ENCODE assay signal across 9 mouse cellular contexts in genomic region chr1:139438373-139438772, GRCm38 (mm10). TPM values are rescaled to one million over a fixed set of nuclear protein-coding genes. Genes with fewer than 3 reads are reported as not detected.
DNase-seq lines count a peak whose midpoint lies in the region; ATAC-seq and TF ChIP-seq lines count a peak whose summit lies in the region.
"Had no signal": no experiment of that assay in that cellular context is flagged by ENCODE, and none has a peak within 500 bp of the region (broad histone marks: within the 10 kb centered on the region; RNA-seq: fewer than 3 reads in every experiment).

No protein-coding gene starts in this region.

- no peak overlapping the region for H3K4me2 ChIP-seq in forebrain, embryonic 12.5 days
- no peak overlapping the region for H3K4me2 ChIP-seq in liver, embryonic 11.5 days
- H3K4me2 ChIP-seq: limb, embryonic 15.5 days had no signal

- H3K4me3 ChIP-seq in layer of hippocampus, adult 2 months: no peak overlapping the region
- H3K4me3 ChIP-seq in forebrain, embryonic 12.5 days (replicated peaks): no peak overlapping the region
- no peak overlapping the region for H3K4me3 ChIP-seq in liver, embryonic 11.5 days (ENCODE audit: low read depth, low read length)
- H3K4me3 ChIP-seq: limb, embryonic 15.5 days had no signal

- H3K9ac ChIP-seq in forebrain, embryonic 12.5 days: no peak overlapping the region
- no peak overlapping the region for H3K9ac ChIP-seq in liver, embryonic 11.5 days (ENCODE audit: low read depth, low read length)
- H3K9ac ChIP-seq: limb, embryonic 15.5 days had no signal

- no peak for DNase-seq in layer of hippocampus, adult 2 months (ENCODE audit: low spot score in 2 of 2)
- DNase-seq in layer of hippocampus, postnatal 36 days: no peak
- peak; percentile 76 for DNase-seq in MN1 (ENCODE audit: low spot score)
- no peak for DNase-seq in liver, embryonic 11.5 days (ENCODE audit: low spot score)
- peak; percentile 45 for DNase-seq in thymus, postnatal 0 days (ENCODE audit: low spot score)
- DNase-seq in layer of hippocampus, postnatal 10 days (ENCODE audit: low spot score in 2 of 2): no peak
- DNase-seq in cerebellum, adult 8-10 months: no peak

- H3K4me1 ChIP-seq in forebrain, embryonic 12.5 days: no peaks in the 10 kb centered on the region
- no peaks in the 10 kb centered on the region for H3K4me1 ChIP-seq in liver, embryonic 11.5 days (replicated peaks; ENCODE audit: control insufficient read depth, insufficient read depth, low read length)
- H3K4me1 ChIP-seq: limb, embryonic 15.5 days had no signal

- no peaks in the 10 kb centered on the region for H3K9me3 ChIP-seq in forebrain, embryonic 12.5 days
- H3K9me3 ChIP-seq in liver, embryonic 11.5 days (ENCODE audit: control insufficient read depth, low read length): no peaks in the 10 kb centered on the region
- H3K9me3 ChIP-seq: limb, embryonic 15.5 days had no signal

- H3K27me3 ChIP-seq in forebrain, embryonic 12.5 days: no peaks in the 10 kb centered on the region
- no peaks in the 10 kb centered on the region for H3K27me3 ChIP-seq in liver, embryonic 11.5 days (replicated peaks; ENCODE audit: control insufficient read depth, insufficient read depth, low read length)
- H3K27me3 ChIP-seq: limb, embryonic 15.5 days had no signal

- H3K36me3 ChIP-seq in forebrain, embryonic 12.5 days (replicated peaks): peaks cover 50% of the 10 kb centered on the region
- H3K36me3 ChIP-seq in liver, embryonic 11.5 days (ENCODE audit: control insufficient read depth, insufficient read depth, low read length): peaks cover 12% of the 10 kb centered on the region; the same call in 1 of the 2 replicates

- H3K27ac ChIP-seq in layer of hippocampus, adult 2 months: no peak overlapping the region
- H3K27ac ChIP-seq in forebrain, embryonic 12.5 days: no peak overlapping the region
- no peak overlapping the region for H3K27ac ChIP-seq in liver, embryonic 11.5 days (ENCODE audit: low read depth, low read length)
- H3K27ac ChIP-seq: limb, embryonic 15.5 days had no signal

- peak; percentile 39; the same call in 1 of the 2 replicates for TF ChIP-seq CTCF in layer of hippocampus, adult 2 months (conservative IDR thresholded peaks at IDR 0.05)

- ATAC-seq in forebrain, embryonic 12.5 days (ENCODE audit: low FRiP score): peak; percentile 53; the same call in 1 of the 2 replicates
- ATAC-seq in liver, embryonic 11.5 days (replicated peaks; ENCODE audit: low FRiP score): peak; percentile 61

RNA-seq across cellular contexts. Expression of gene Aspm, which starts 16.2 kb away (rescaled TPM):
- under 1 TPM; 0.64 to 0.88 TPM for total RNA-seq in layer of hippocampus, adult 2 months (2021)
- total RNA-seq in layer of hippocampus, postnatal 36 days (2021): under 1 TPM; 0.66 to 1.00 TPM
- polyA plus RNA-seq in forebrain, embryonic 12.5 days (2016; fragmentation: Nextera tagmentation; extraction: Ambion mirVana): 34.0 and 35.4 TPM in 2 replicates
- polyA plus RNA-seq in liver, embryonic 11.5 days (2014; fragmentation: Nextera tagmentation; extraction: Ambion mirVana): 16.1 and 19.0 TPM in 2 replicates
- 14.9 and 15.6 TPM in 2 replicates for polyA plus RNA-seq in thymus, postnatal 0 days (2015; fragmentation: Nextera tagmentation; extraction: Ambion mirVana)
- total RNA-seq in layer of hippocampus, postnatal 10 days (2021): 1 to 10 TPM; 3.1 to 3.2 TPM

RNA-seq across cellular contexts. Expression of gene Zbtb41, which starts 16.3 kb away (rescaled TPM):
- total RNA-seq in layer of hippocampus, adult 2 months (2021): 10 to 100 TPM; 28.3 to 30.9 TPM
- total RNA-seq in layer of hippocampus, postnatal 36 days (2021): 10 to 100 TPM; 28.4 to 32.0 TPM
- 26.2 TPM in 2 replicates for polyA plus RNA-seq in forebrain, embryonic 12.5 days (2016; fragmentation: Nextera tagmentation; extraction: Ambion mirVana)
- polyA plus RNA-seq in liver, embryonic 11.5 days (2014; fragmentation: Nextera tagmentation; extraction: Ambion mirVana): 7.8 and 8.2 TPM in 2 replicates
- 4.3 and 4.9 TPM in 2 replicates for polyA plus RNA-seq in thymus, postnatal 0 days (2015; fragmentation: Nextera tagmentation; extraction: Ambion mirVana)
- total RNA-seq in layer of hippocampus, postnatal 10 days (2021): 10 to 100 TPM; 33.1 to 37.2 TPM

Comparison
In these comparisons a context has a peak if more than half of its experiments do, and no peak if none do; other contexts are left out.
1. DNase-seq: peak in MN1 (single experiment) and thymus, postnatal 0 days (single experiment); none in layer of hippocampus, adult 2 months (0 of 2), layer of hippocampus, postnatal 36 days (0 of 2), liver, embryonic 11.5 days (single experiment), layer of hippocampus, postnatal 10 days (0 of 2) and cerebellum, adult 8-10 months (single experiment).